Mouse (Mus musculus): ENCODE results near the gene Bbs9. TPM values are rescaled to one million over a fixed set of nuclear protein-coding genes. Genes with fewer than 3 reads are reported as not detected.
"Not testable (repeated sequence)": the region's sequence is repeated elsewhere in the genome, so short reads cannot be mapped to it uniquely, and the experiment has no call there.

Bbs9 gene
- total RNA-seq, 2 experiments from 2014 or later = 36.7 to 37.6 TPM

DNA sequence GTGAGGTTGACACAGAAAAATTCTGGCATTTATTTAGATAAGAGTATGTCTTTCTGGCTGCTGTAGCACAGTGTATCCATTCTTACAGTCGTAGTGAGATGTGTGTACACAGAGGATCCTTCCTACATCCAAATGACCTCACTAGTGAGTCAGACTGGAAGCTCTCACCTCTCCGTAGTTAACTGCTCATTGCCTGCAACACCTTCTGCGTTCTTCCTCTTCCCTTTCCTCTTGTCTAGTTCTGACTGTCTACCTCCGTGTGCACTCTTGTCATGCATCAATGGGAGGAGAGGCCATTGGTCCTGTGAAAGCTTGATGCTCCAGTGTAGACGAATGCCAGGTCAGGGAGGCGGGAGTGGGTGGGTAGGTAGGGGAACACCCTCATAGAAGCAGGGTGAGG lies 344.0 kb downstream of the Bbs9 start:
- intact Hi-C loops (cut with DNase I) = no loop called here

GRCm38 (mm10) chr9:22820646-22821185 lies 345.2 kb downstream of the Bbs9 start:
- DNase-seq (ENCODE audit: low spot score in 2 of 2) = no peak
- intact Hi-C loops (cut with DNase I) = no loop called here

More for the DNA sequence above, 344.0 kb downstream of the Bbs9 start:
- DNase-seq (ENCODE audit: low spot score in 2 of 2) = no peak

DNA sequence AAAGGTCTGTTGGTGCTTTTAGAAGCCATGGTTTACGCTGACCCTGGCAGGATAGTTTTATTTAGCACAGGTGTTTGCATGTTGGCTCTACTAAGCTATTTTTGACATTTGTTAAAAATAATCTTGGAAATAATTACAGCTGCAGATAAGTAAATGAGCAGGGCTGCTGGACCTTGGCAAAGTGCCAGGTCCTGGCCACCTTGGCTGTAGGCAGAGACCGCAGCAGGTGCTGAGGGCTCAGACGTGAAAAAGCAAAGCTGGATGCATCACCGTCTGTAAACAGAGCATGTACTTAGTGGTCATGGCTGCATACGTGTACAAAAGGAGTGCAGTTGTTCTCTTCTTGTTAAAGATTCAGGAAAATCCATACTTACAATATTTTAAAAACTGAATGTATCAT lies 347.3 kb downstream of the Bbs9 start:
- intact Hi-C loops (cut with DNase I) = no loop called here
- DNase-seq (ENCODE audit: low spot score in 2 of 2) = no peak

GRCm38 (mm10) chr9:22823856-22824255 lies 348.3 kb downstream of the Bbs9 start:
- intact Hi-C loops (cut with DNase I) = no loop called here
- no peak for DNase-seq (ENCODE audit: low spot score in 2 of 2)

- DNase-seq (ENCODE audit: low spot score in 2 of 2) = no peak
- intact Hi-C loops (cut with DNase I) = no loop called here
Observed at GRCm38 (mm10) chr9:22824910-22825309, 349.4 kb downstream of the Bbs9 start.

- intact Hi-C loops (cut with DNase I) = no loop called here
- DNase-seq (ENCODE audit: low spot score in 2 of 2) = no peak
Observed at GRCm38 (mm10) chr9:22826571-22826990, 351.1 kb downstream of the Bbs9 start.

DNA sequence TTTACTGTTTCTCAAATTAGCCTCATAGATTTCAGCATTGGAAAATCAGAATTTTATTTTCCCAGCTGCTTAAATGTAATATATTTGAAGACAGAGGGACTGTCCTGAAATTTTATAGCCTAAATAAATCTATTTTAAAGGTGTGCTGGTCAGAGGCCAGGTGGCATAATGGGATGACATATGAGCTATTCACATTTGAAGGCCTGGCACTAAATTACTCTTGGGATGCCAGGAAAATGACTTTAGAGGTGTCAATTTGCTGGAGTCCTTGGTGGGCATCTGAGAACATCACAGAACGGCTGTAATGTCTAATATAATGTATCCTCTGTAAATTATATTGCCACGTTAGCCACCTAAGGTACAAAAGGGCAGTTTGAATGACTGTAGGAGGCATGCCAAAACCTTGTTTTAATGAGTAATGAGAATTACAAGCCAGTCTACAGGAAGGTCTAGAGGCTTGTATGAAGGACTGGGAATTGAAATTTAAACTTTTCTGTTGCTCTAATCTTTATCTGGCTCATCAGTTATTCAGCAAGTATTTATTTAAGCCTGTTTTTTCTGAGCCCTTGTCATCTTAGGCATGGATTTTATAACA lies 351.8 kb downstream of the Bbs9 start:
- DNase-seq (ENCODE audit: low spot score in 2 of 2) = no peak
- intact Hi-C loops (cut with DNase I) = no loop called here

GRCm38 (mm10) chr9:22829212-22829960 lies 353.9 kb downstream of the Bbs9 start:
- intact Hi-C loops (cut with DNase I) = no loop called here
- no peak for DNase-seq (ENCODE audit: low spot score in 2 of 2)

- no peak for DNase-seq (ENCODE audit: low spot score in 2 of 2)
- intact Hi-C loops (cut with DNase I) = no loop called here
Observed at GRCm38 (mm10) chr9:22834994-22835512, 359.5 kb downstream of the Bbs9 start.

DNA sequence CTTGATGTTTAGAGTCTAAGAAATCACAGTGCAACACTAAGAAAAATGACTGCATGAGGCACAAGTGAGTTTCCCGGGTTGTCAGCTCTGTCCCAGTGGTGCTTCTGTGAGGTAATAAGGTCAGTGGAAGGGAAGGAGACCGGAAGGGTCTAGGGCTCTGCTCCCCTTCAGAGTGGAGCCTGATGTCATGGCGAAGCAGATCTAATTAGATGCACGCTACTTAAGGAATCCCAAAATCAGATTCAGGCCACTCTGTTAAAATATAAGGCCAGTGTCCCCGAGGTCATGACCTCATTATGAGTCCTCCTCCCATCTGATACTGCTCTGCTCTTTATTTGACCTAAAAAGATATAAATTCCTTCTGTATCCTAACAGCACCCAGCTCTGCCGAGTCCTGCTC lies 361.5 kb downstream of the Bbs9 start:
- intact Hi-C loops (cut with DNase I) = no loop called here
- no peak for DNase-seq (ENCODE audit: low spot score in 2 of 2)

- DNase-seq (ENCODE audit: low spot score in 2 of 2) = no peak
- intact Hi-C loops (cut with DNase I) = no loop called here
Observed at GRCm38 (mm10) chr9:22837702-22838210, 362.2 kb downstream of the Bbs9 start.

GRCm38 (mm10) chr9:22846048-22846447 lies 370.5 kb downstream of the Bbs9 start:
- DNase-seq (ENCODE audit: low spot score in 2 of 2) = no peak
- intact Hi-C loops (cut with DNase I) = no loop called here

DNA sequence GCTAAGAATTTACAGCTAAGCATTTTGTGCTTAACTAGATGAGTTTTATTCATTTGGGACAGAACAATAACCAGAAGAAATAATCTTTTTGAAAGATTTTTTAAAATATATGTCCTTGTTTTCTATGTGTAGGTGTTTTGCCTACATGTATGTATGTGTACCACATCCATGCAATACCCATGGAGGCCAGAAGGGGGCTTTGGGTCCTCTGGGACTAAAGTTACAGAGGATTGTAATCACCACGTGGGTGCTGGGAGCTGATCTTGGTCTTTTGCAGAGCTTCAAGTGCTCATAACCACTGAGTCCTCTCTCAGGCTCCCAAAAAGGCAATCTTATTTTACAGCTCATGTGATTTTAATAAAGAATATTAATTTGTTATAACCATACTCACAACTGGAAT lies 371.3 kb downstream of the Bbs9 start:
- no peak for DNase-seq (ENCODE audit: low spot score in 2 of 2)
- intact Hi-C loops (cut with DNase I) = no loop called here

DNA sequence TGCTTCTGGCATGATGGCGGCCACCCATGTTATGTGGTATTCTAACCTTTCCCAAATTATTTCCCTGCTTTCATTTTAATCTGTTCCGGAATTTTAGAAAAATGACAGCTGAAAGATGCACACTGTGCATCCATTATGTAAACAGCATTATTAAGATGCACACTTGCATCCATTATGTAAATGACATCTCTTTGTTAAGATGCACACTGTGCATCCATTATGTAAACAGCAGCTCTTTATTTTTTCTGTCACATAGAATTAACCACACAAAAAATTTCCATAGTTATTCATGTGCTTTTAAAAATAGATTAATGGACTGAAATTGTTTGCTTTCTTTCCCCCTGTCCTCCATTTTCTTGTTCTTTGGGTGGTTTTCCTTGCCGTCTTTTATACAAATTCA lies 373.3 kb downstream of the Bbs9 start:
- intact Hi-C loops (cut with DNase I) = no loop called here
- no peak for DNase-seq (ENCODE audit: low spot score in 2 of 2)

GRCm38 (mm10) chr9:22849212-22849611 lies 373.7 kb downstream of the Bbs9 start:
- intact Hi-C loops (cut with DNase I) = no loop called here
- no peak for DNase-seq (ENCODE audit: low spot score in 2 of 2)

DNA sequence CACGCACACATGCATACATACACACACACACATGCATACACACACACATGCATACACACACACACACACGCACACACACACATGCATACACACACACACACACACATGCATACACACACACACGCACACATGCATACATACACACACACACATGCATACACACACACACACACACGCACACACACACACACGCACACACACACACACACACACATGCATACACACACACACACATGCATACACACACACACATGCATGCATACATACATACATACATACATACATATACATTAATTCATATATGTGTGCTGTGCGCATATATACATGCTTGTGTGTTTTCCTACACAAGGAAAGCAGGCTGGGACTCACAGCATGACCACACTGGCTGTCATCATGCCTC lies 393.6 kb downstream of the Bbs9 start:
- DNase-seq (ENCODE audit: low spot score in 2 of 2); intact Hi-C loops (cut with DNase I): not testable (repeated sequence)

DNA sequence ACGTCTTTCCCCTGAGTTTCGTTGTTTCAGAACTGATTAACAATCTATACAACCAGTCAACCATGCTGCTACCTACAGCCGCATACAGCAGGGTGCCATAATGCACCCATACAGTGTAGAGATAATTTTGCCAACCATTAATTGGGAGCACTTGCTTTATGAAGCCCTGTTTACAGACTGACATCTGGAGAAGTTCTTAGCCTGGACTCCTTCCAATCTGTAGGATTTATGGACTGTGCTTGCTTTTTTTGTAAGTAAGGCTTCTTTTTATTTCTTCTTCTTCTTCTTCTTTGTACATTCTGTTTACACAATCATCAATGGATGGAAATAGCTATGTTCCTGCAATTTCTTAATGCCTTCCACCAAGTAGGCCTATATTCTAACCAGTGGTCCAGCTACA lies 395.1 kb downstream of the Bbs9 start:
- no peak for DNase-seq (ENCODE audit: low spot score in 2 of 2)
- intact Hi-C loops (cut with DNase I) = no loop called here

- intact Hi-C loops (cut with DNase I) = no loop called here
- DNase-seq (ENCODE audit: low spot score in 2 of 2) = no peak
Observed at GRCm38 (mm10) chr9:22875231-22875630, 399.7 kb downstream of the Bbs9 start.

DNA sequence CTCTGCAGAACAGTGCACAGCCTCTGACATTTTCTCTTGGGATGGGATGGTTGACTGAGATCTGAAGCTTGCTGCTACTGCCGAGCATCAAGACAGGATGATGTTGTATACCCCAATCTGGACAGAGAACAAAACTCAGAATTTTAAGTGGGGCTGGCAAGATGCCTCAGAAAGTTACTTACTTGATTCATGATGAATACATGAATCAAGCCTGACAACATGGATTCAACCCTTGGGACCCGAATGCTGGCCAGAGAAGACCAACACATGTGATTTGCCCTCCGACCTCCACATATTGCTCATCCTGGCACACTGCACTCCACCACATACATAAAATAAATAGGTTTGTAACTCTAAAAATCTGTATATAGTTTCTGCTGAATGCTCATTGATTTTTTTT lies 403.8 kb downstream of the Bbs9 start:
- intact Hi-C loops (cut with DNase I) = no loop called here
- no peak for DNase-seq (ENCODE audit: low spot score in 2 of 2)

- DNase-seq (ENCODE audit: low spot score in 2 of 2) = no peak
- intact Hi-C loops (cut with DNase I) = no loop called here
Observed at GRCm38 (mm10) chr9:22886351-22886750, 410.8 kb downstream of the Bbs9 start.

DNA sequence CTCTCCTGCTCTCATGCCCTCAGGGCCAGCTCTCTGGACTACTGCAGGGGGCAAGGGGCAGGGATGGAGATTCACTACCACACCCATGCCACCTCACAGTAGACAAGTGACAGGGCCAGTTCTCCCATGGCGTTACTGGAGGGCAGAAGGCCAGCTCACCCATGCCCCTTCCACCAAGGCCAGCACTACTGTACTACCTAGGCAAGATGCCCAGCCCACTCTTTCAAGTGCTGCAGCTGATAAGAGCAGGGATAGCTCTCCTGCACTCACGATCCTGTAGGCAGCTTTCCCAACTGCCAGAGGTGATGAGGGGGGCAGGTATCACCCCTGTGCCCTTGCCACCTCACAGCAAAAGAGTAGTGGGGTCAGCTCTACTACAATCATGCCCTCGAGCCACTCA lies 429.9 kb downstream of the Bbs9 start:
- intact Hi-C loops (cut with DNase I) = no loop called here

More for the DNA sequence above, 429.9 kb downstream of the Bbs9 start:
- no peak for DNase-seq (ENCODE audit: low spot score in 2 of 2)
